Comparison of ENCODE assay signal across 8 mouse cellular contexts in the genomic region with DNA sequence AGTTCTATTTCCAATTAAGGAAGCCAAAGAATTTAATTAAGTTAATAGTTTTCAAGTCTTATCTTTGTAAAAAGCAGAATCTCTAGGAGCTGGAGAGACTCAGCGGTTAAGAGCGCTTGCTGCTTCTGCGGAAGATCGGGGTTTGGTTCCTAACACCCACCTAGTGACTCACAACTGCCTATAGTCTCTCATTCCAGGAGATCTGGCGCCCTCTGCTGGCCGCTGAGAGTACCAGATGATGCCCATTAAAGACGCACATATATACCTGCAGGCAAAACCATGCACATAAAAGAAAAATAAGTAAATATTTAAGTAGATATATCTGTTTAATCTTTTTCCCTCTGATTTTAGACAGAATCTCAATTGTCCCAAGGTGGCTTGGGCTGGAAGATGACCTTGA. TPM values are rescaled to one million over a fixed set of nuclear protein-coding genes. Genes with fewer than 3 reads are reported as not detected.
DNase-seq lines count a peak whose midpoint lies in the region; ATAC-seq and TF ChIP-seq lines count a peak whose summit lies in the region.
"Had no signal": no experiment of that assay in that cellular context is flagged by ENCODE, and none has a peak within 500 bp of the region (broad histone marks: within the 10 kb centered on the region; RNA-seq: fewer than 3 reads in every experiment).

No protein-coding gene starts in this region.

- no peaks in the 10 kb centered on the region for H3K27me3 ChIP-seq in limb, embryonic 11.5 days (ENCODE audit: control insufficient read depth, insufficient read depth, low read length)
- H3K27me3 ChIP-seq: lung, embryonic 15.5 days had no signal

- no peaks in the 10 kb centered on the region for H3K9me3 ChIP-seq in ES-E14 (ENCODE audit: control insufficient read depth, insufficient read depth, low read depth, low read length)
- H3K9me3 ChIP-seq in limb, embryonic 11.5 days (ENCODE audit: control insufficient read depth, low read length) = no peaks in the 10 kb centered on the region
- H3K9me3 ChIP-seq: lung, embryonic 15.5 days had no signal

- no peak for ATAC-seq in limb, embryonic 11.5 days (ENCODE audit: insufficient number of reproducible peaks, low FRiP score, low TSS enrichment, low read depth)
- no peak for ATAC-seq in inflammation-experienced regulatory T-cells, adult 6 months

- peaks cover 3 to 4% of the 10 kb centered on the region in 2 experiments for H3K4me1 ChIP-seq in ES-E14 (ENCODE audit: control insufficient read depth in 2 of 2, insufficient read depth in 2 of 2, low read length in 2 of 2, poor library complexity in 1 of 2)
- H3K4me1 ChIP-seq in bone marrow, adult 2 months (ENCODE audit: control insufficient read depth, insufficient read depth, low read length) = no peaks in the 10 kb centered on the region
- 0 out of 2 replicates have a peak, but pooled peaks cover 4% of the 10 kb centered on the region for H3K4me1 ChIP-seq in limb, embryonic 11.5 days (ENCODE audit: control insufficient read depth, insufficient read depth, low read length)

- no peak overlapping the region for H3K9ac ChIP-seq in ES-E14 (ENCODE audit: insufficient read depth, low read depth, low read length, poor library complexity, severe bottlenecking)
- H3K9ac ChIP-seq in limb, embryonic 11.5 days (ENCODE audit: low read length) = no peak overlapping the region
- H3K9ac ChIP-seq: lung, embryonic 15.5 days had no signal

- H3K4me2 ChIP-seq in limb, embryonic 11.5 days (ENCODE audit: low read depth, severe bottlenecking) = no peak overlapping the region
- H3K4me2 ChIP-seq: lung, embryonic 15.5 days had no signal

- peak; percentile 75 for TF ChIP-seq CTCF in layer of hippocampus, adult 2 months (conservative IDR thresholded peaks at IDR 0.05)
- peak; percentile 85 for TF ChIP-seq CTCF in bone marrow, adult 2 months (IDR thresholded peaks at IDR 0.05; ENCODE audit: control insufficient read depth, insufficient read depth, low read length)

- H3K27ac ChIP-seq in layer of hippocampus, adult 2 months = no peak overlapping the region
- no peak overlapping the region for H3K27ac ChIP-seq in ES-E14 (ENCODE audit: insufficient read depth, low read depth, low read length, poor library complexity, severe bottlenecking)
- no peak overlapping the region for H3K27ac ChIP-seq in bone marrow, adult 2 months (ENCODE audit: control insufficient read depth, insufficient read depth, low read depth, low read length, poor library complexity)
- H3K27ac ChIP-seq in limb, embryonic 11.5 days (replicated peaks; ENCODE audit: low read depth, low read length) = no peak overlapping the region
- H3K27ac ChIP-seq: lung, embryonic 15.5 days had no signal

- DNase-seq in layer of hippocampus, adult 2 months (ENCODE audit: low spot score in 2 of 2) = no peak
- no peak for DNase-seq in layer of hippocampus, adult 9-10 months (ENCODE audit: low spot score)
- DNase-seq in ES-E14 (ENCODE audit: low read depth, low spot score) = peak; percentile 74
- DNase-seq in limb, embryonic 11.5 days (ENCODE audit: low spot score) = peak; percentile 57
- DNase-seq in testis, postnatal 10 days (ENCODE audit: low spot score) = peak; percentile 68

- 75% methylated on average over 7 of the region's 7 CpGs for WGBS in bone marrow, adult 2 months
- WGBS in limb, embryonic 11.5 days = 91% methylated on average over 7 of the region's 7 CpGs

- H3K36me3 ChIP-seq in ES-E14 (ENCODE audit: control insufficient read depth, insufficient read depth, low read length, poor library complexity, severe bottlenecking) = no peaks in the 10 kb centered on the region
- no peaks in the 10 kb centered on the region for H3K36me3 ChIP-seq in limb, embryonic 11.5 days (ENCODE audit: control insufficient read depth, insufficient read depth, low read length)
- H3K36me3 ChIP-seq: lung, embryonic 15.5 days had no signal

- no peak overlapping the region for H3K4me3 ChIP-seq in layer of hippocampus, adult 2 months
- no peak overlapping the region for H3K4me3 ChIP-seq in ES-E14 (ENCODE audit: insufficient read depth in 1 of 2, low read depth in 1 of 2, low read length in 2 of 2, poor library complexity in 1 of 2, severe bottlenecking in 1 of 2)
- H3K4me3 ChIP-seq in bone marrow, adult 2 months (replicated peaks; ENCODE audit: control insufficient read depth, low read depth, low read length) = no peak overlapping the region
- H3K4me3 ChIP-seq in limb, embryonic 11.5 days (ENCODE audit: low read depth, low read length) = no peak overlapping the region
- H3K4me3 ChIP-seq: lung, embryonic 15.5 days had no signal

- no peak for TF ChIP-seq POLR2A in bone marrow, adult 2 months (IDR thresholded peaks at IDR 0.05; ENCODE audit: borderline replicate concordance, control insufficient read depth, low read depth, low read length)

- in situ Hi-C loops in ES-E14 (cut with MboI; ENCODE audit: low sequenced_read_pairs in 2 of 2, unreplicated experiment in 2 of 2) = no loop called here

TF ChIP-seq in ES-E14, 5 proteins besides CTCF, POLR2A, EP300 and RAD21:
- TF ChIP-seq CHD2 (IDR thresholded peaks at IDR 0.05; ENCODE audit: low read depth, low read length) = no peak
- no peak for TF ChIP-seq HCFC1 (IDR thresholded peaks at IDR 0.05; ENCODE audit: borderline replicate concordance, insufficient read depth, low read length)
- no peak for TF ChIP-seq MAFK (IDR thresholded peaks at IDR 0.05; ENCODE audit: insufficient read depth, low read depth, low read length)
- peak; percentile 85 for TF ChIP-seq ZC3H11A (IDR thresholded peaks at IDR 0.05; ENCODE audit: borderline replicate concordance, low read depth, low read length)
- TF ChIP-seq ZNF384 (IDR thresholded peaks at IDR 0.05; ENCODE audit: low read depth, low read length) = no peak

RNA-seq across cellular contexts. Expression of a gene that starts 6.2 kb away (rescaled TPM):
- 10 to 100 TPM; 66.7 to 74.2 TPM for total RNA-seq in layer of hippocampus, adult 2 months (2021)
- total RNA-seq in ES-E14 (2012; rRNA removed) = 49.5 and 69.0 TPM in 2 replicates
- 6.2 and 14.5 TPM in 2 replicates for polyA plus RNA-seq in bone marrow, adult 2 months (2011; ENCODE audit: insufficient read depth, insufficient read length, low replicate concordance, missing spikeins)
- 71.3 and 73.3 TPM in 2 replicates for polyA plus RNA-seq in limb, embryonic 11.5 days (2014; fragmentation: Nextera tagmentation; extraction: Ambion mirVana)
- polyA plus RNA-seq in inflammation-experienced regulatory T-cells, adult 6 months (2017; shearing (Covaris generic)) = under 1 TPM in 2 of 3 experiments, not detected in 1; 0.48 to 0.73 TPM

Comparison
In these comparisons a context has a peak if more than half of its experiments do, and no peak if none do; other contexts are left out.
1. DNase-seq: peak in ES-E14 (single experiment), limb, embryonic 11.5 days (single experiment) and testis, postnatal 10 days (single experiment); none in layer of hippocampus, adult 2 months (0 of 2) and layer of hippocampus, adult 9-10 months (single experiment).